Mouse (Mus musculus) naive thymus-derived CD4-positive, alpha-beta T cell, adult 2 months (primary cell): ENCODE data around the gene Kansl1.

Experiments
- DNase-seq: peaks from one replicate; pipeline ENCODE4 v3.0.0-alpha.2; 2011; ENCODE audit warnings: low read depth

Gene Kansl1

DNA sequence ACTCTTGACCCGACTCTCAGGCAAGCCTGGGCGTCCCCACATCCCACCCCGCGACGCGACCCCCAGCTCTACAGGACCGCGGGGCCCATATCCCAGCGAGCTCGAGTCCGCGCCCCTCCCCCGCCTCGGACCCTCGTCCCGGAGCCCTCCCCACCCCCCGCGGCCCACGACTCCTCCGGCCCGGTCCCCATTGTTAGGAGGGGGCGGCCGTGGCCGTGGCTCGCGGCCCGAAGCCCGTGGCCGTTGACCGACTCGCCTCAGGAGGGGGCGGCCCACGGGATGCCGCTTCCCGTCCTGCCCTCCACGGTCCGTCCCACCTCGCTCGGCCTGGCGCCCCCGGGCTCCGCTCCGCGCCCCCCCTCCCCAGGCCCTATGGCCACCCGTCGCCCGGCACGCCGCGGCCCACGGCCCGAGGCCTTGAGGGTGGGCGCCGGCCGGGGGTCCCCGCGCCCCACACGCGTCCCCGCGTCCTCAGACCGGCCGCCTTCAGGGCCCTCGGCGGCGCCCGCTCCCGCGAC lies at the start of gene Kansl1:
Gene Kansl1, minus strand, starts transcription at position 111 of the 518 bp plus-strand sequence.
- DNase-seq: no peak

DNA sequence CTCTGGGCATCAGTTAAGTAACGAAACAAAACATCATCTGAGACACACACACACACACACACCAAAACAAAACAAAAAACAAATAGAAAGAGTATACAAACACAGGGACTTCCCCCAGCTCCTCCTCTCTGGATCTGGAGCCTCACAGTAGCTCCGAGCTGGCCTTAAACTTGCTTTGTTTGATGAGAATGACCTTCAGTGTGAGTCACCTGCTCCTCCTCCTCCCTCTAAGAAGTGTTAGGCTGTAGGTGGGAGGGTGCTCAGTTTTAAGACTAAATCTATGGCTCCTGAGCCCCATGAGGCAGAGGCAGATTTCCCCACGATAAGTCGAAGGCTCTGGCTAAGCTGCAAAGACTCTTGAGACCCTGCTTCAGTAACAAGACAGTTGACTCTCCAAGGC lies 43.8 kb upstream of the Kansl1 start:
- DNase-seq: no peak

DNA sequence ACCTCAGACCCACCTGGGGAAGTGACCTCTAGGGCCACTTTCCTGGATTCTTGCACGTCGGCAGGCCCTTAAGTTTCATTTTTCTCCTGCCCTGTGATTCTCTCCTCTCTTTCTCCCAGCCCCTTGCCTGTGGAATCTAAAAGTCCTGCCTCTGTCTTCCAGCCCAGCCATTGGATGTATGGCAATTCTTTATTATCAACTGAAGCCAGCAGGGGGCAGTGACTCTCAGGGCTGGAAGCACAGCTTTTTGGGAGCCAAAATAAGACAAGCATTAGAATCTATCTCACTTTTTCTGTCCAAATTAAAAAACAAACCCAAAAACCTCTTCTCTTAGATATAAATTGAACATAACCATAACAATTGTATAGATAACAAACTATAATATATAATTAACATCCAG lies 41.9 kb upstream of the Kansl1 start:
- DNase-seq: peak; percentile 61

DNA sequence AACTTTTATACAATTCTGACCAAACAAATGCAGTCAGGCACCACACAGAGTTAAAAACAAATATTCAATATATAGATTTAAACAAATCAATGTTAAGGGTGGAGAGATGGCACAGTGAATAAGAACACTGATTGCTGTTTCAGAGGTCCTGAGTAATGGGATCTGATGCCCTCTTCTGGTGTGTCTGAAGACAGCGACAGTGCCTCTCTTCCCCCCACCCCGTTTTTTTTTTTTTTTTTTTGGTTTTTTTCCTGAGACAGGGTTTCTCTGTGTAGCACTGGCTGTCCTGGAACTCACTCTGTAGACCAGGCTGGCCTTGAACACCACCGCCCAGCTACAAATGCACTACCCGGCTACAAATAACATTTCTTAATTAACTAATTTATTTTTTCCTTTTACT lies 39.8 kb upstream of the Kansl1 start:
- DNase-seq: no peak

DNA sequence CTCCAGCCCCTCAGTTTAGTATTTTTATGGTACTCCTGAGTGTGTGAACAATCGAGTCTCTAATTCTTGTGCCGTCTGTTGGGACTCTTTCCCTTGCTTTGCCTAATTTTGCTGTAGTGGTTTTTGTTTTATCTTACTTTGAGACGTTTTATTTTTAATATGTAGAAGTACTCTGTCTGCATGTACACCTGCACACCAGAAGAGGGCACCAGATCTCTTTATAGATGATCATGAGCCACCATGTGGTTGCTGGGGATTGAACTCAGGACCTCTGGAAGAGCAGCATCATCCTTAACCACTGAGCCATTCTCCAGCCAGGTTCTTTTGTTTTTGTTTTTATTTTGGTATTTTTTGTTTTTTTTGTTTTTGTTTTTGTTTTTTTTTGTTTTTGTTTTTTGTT lies 19.6 kb upstream of the Kansl1 start:
- DNase-seq: no peak

DNA sequence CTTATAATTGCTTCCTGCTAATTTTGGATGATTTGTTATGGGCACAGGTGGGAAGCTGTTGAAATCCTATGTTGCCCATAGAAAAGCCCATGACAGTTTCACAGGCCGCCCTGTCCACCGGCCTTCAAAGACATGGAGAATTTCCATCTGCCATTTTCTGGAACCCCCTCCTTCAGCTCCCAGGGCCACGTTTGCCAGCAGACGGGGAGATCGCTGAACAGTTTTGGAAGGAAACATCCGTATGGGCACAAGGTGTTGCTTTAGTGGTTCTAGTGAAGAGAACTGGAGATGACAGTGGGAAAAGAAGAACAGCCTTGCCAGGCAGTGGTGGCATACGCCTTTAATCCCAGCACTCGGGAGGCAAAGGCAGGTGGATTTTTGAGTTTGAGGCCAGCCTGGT lies 13.3 kb upstream of the Kansl1 start:
- DNase-seq: no peak

DNA sequence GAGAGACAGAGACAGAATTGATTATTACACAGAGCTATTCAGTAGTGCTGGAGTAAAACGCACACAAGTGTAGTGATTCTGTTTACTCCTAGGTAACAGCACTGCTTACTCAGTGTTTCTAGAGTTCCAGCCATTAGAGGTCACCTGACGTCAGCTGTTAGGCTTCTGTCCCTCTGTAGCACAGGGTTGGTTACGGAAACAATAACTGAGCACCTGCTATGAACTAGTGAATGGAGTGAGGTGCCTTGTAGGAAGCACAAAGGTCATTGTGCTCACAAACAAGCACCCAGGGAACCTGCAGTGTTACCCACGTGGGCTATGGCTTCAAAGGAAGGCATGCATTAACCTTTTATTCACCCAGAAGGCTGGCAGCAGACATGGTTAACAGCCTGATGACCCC lies 10.8 kb upstream of the Kansl1 start:
- DNase-seq: no peak

DNA sequence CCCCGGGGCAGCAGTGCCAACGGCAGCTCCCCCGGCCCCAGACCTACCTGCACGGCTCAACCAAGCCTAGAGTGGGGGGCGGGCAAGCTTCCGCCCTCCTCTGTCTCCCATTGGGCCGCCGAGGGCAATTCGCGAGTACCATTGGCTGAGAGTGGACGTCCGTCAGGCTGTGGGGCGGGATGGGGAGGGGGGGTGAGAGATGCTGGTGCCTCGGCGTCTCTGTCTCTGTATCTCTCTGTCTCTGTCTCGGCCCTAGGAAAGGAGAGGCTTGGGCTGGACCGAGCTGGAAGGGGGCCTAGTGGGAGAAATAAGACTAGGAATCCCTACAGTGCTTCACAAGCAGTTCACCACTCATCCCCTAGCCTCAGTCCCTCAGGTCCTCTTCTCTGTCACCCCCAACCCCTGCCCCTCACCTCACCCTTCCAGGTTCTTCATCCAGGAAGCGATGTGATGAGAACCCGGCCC lies 742 bp upstream of the Kansl1 start:
- peak; percentile 94 for DNase-seq

DNA sequence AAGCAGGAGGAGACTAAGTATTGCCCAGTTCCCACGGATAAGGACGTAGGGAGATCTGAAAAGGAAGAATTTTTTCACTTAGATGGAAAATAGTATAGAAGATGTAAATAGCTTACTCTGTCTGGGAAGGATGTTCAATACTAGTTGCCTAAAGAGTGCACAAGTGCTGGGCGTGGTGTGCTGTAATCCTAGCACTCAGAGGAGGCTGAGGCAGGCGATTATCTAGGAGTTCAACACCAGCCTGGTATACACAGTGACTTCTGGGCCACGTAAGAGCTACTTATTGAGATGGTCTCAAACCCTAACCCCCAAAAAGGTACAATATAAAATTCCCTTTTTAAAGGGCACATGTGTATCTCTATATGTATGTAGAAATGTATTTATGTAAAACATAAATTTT lies 963 bp downstream of the Kansl1 start:
- no peak for DNase-seq

DNA sequence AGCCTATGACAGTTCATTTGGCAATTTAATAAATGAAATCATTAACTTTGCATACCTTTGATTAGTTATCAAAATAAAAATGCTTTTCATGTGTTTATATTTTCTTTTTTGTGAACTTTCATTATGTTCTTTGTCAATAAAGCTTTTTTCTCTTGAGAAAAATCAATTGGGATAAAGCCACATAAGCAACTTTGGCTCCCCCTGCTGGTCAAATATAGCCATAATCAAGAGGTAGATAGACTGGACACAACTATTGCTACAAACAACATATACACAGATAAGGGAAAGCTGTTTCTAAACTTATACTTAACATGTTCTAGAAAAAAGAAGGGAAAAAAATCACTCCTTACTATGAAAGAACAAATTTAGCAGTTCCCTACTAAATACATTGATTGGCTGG lies 7.1 kb downstream of the Kansl1 start:
- peak; percentile 89 for DNase-seq

DNA sequence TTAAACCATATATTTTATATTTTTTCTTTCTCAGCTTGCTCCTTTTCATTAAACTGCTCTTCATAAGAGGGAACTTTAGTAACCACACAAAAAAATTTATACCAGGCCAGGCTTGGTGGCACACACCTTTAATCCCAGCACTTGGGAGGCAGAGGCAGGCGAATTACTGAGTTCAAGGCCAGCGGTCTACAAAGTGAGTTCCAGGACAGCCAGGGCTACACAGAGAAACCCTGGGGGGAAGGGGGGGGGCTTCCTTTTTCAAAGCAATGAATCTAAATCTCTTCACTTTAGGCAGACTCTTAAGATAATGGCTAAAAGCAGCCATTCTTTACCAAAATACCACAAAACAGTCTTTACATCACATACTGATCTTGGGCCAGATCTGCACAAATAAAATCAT lies 9.0 kb downstream of the Kansl1 start:
- no peak for DNase-seq

DNA sequence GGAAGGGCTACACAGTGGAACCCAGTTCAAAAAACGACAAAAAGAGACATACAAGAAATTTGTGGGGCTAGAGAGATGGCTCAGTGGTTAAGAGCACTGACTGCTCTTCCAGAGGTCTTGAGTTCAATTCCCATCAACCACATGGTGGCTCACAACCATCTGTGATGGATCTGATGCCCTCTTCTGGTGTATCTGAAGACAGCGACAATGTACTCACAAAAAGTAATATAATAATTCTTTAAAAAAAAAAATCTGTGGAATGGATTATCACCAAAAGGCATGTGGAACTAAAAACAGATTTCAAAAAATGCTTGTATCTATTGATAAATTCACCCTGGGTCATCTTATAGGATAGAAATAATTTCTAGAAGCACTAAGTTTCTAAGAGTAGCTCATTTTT lies 10.2 kb downstream of the Kansl1 start:
- DNase-seq: no peak

DNA sequence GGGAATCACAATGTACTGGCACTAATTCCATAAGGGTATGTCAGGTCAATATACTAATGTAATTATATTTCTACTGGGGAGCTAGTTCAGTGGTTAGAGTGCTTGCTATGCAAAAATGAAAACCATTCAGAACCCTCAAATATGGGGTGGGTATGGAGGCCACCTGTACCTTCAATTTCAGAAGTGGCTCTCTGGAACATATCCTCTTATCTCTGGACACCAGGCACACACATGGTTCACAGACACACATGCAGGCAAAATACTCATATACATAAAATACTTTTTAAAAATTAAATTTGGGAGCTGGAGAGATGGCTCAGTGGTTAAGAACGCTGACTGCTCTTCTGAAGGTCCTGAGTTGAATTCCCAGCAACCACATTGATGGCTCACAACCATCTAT lies 16.0 kb downstream of the Kansl1 start:
- no peak for DNase-seq

DNA sequence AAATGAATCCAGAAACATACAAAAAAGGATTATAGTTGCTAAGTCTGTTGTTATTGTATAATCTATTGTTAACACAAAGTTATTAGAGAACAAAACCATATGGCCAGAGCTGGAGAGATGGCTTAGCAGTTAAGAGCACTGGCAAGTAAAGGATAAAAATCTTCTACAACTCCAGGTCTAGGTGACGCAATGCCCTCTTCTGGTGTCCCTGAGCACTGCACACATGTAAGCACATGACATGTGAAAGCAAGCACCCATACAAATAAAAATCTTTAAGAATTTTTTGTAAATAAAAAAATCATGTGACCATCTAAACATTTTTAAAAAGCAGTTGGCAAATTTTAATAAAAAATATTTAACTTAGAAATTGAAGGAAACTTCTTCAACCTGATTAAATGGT lies 17.4 kb downstream of the Kansl1 start:
- peak; percentile 52 for DNase-seq

DNA sequence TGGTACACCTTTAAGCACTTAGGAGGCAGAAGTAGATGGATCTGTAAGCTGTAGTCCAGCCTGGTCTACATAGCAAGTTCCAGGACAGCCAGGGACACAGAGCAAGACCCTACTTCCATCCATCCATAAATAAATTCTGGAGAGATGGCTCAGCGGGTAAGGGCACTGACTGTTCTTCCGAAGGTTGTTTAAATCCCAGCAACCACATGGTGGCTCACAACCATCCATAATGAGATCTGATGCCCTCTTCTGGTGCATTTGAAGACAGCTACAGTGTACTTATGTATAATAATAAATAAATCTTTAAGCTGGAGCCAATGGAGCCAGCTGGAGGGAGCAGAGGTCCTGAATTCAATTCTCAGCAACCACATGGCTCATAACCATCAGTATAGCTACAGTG lies 20.2 kb downstream of the Kansl1 start:
- peak; percentile 59 for DNase-seq

DNA sequence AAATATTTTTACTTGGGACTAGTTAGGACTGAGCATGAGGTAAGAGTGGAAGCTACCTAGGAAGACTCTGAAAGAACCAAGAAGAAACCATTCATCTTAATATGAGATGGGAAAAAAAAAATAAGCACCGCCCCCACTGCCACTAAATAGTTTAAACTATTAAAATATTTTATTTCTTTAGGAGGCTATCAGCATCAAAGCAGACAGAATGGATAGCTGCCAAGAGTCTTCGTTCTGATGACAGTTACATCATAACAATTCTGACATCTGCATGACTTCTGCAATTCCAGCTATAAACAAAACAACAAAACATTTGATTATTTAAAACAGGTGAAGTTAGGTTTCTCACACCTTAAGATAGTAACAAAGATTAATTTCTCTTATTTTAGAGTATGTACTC lies 23.1 kb downstream of the Kansl1 start:
- no peak for DNase-seq

DNA sequence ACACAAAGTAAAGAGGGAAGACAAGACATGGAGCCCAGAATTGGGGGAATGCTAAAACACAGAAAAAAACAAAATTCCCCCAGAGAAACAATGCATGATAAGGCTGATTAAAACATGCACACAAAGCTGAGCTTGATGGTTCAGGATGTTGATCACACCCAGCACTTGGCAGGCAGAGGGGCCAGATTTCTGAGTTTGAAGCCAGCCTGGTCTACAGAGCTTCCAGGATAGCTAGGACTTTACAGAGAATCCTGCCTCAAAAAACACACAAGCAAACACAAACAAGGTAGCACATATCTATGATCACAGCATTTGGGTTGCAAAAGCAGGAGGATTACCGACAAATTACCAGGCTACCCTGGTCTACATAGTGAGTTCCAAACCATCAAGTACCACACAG lies 23.6 kb downstream of the Kansl1 start:
- DNase-seq: no peak

DNA sequence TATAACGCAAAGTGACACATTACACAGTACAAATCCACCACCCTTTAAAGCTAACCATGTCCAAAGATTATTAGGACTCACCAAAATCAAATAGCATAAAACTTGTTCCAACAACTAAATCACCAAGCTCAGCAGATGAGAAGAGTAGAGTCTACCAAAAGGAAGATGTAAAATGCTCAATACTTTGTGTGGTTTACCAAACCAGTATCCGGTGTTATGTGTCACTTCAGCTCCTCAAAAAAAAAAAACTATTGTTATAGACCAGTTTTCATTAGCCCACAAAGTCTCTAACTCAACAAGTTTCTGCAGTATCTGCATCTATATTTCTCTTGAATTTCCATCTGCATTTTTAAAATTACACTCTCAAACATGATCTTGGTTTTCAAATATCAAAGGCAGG lies 25.3 kb downstream of the Kansl1 start:
- peak; percentile 72 for DNase-seq

DNA sequence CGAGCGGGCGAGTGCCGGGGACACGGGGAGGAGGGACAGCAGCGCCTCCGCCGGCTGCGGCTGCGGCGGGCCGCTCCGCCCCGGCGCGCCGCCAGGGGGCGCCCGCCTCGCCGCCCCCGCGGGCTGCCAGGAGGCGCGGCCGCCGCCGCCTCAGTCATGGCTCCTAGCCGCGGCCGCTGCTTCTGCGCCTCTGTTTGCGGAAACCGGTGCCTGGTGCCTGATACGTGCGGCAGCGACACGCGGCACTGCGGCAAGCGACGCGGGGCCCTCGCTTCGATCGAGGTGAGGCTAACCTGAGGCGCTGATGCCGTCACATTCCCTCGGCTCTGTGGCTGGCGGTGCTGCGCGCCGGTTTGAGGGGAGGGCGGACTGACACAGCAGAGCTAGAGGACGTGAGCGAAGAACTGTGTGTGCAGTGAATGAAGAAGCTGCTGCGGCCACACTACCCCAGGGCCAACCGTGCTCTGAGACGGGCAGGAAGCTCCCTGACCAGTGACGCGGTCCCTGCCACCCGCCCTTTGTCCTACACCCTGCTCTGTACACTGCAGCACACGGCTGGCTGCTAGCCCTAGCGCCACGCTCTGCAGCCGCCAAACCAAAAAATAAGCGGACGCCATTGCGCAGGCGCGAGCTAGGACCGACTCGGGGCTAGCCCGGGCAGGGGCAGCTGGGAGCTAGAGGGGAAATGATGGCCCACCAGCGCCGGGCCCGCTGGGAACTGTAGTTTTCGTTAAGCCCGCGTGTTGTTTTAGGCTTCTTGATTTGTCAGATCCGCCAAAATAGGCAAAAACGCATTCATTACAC lies 26.1 kb downstream of the Kansl1 start:
- DNase-seq: peak; percentile 95

DNA sequence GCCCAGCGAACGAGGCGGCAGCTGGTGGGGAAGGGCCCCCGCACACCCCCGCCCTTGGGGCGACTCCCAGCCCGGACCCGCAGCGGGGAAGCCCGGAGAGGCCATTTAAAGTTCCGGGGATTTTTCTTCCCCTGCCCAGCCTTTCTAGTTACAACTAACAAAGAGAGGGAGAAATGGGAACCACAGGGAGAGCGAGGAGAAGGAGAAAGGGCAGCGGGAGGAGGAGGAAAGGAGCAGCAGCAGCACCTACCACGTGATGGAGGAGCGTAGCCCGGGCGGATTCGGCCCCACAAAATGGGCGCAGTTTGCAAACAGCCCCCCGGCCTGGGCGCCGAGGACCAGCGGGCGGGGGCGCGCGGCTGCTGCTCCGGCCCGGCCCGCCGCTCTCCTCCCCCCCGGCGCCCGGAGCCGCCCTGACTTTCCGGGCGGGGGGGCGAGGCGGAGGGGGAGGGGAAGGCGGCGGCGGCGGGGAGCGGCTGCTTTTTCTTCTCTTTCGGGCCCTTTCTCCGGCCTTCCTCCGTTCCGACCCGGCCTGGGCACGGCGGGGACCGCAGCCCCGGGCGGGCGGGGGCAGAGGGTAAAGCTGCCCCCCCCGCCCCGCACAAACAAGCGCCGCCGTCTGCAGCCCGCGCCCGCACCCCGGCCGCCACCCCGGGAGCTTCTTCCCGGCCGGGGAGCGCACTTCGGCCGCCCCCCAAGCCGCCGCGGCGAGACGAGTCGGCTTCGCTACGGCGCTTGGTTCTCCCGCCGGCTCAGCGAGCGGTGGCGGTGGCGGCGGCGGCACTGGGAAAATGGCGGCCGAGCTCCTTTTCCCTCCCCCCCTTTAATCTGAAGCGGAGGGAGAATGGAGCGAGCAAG lies 27.0 kb downstream of the Kansl1 start:
- peak; percentile 72 for DNase-seq

DNA sequence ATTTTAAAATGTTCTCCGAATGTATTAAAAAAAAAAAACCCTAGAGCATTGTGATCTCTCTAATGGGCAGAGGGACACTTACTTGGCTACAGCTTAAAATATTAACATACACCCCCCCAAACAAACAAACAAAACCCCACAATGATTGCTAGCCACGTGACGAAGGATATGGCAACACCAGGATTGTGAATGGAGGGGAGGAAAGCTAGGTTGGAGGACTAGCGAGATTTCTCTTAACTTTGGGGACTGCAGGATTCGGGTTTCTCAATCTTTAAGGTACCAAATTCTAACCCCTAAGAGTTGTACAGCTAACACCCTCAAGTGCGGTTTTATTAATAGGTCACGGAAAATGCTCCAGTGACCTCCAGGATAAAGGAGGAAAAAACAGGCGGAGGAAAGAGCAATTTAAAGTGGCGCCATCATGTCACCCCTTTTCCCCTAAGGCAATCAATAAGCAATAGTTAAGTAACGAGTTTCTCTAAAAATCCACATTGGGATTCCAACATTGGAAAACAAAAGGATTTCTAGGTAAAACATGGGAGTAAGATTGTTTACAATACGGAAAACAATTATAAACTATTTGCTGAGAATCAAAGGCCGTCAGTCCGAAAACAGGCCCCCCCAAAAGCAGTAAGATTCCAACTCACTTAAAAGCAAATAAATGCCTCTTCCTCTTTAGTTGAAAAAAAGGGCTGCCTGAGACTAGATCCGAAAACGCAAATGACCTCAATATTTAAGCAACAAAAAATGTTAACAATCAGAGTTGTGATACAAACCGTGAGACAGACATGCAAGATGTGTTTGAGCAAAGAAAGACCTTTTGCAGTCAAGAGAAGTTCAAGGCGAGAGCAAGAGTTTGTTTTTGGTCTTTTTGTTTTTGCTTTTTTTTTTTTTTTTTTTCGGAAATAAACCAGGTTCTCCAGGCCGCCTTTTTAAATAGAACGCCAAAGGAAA lies 27.9 kb downstream of the Kansl1 start:
- DNase-seq: peak; percentile 54

DNA sequence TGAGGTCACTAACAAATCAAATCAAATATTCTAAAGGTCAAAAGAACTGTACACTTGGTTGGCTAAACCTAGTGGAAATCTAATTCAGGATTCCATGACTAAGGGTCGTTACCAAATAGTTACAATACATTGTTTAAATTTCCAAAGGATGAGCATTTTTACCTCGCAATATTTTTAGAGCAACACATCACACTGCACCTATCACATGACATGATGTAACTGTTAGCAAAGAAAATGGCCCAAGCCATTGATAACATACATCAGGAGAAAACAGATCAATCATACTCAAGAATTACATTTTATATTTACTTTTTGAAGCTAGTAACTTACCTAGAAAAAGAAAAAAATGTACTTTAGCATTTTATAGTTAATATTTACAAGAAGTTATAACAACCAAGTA lies 29.0 kb downstream of the Kansl1 start:
- DNase-seq: no peak
